Mouse (Mus musculus) left cerebral cortex, postnatal 10 days (tissue): ENCODE results near the gene Atf7. TPM values are rescaled to one million over a fixed set of nuclear protein-coding genes. Genes with fewer than 3 reads are reported as not detected.
A peak's percentile ranks its signal among the peaks of the same experiment; 100 is the strongest.

ENCODE experiments used
- DNase-seq, 2 experiments: peaks; one replicate each; pipeline ENCODE4 v3.0.0; 2021 to 2022; ENCODE audit warnings: low spot score in 2 of 2, mixed read lengths in 1 of 2; ENCODE audit errors: extremely low spot score in 1 of 2
- intact Hi-C: fragments of 180-260 bp; cut with DNase I; formaldehyde crosslinking; loops from one replicate; pipeline ENCODE4 v1.15.1; 2025
- total RNA-seq, 2 experiments: library from RNA; stranded (reverse); gene quantifications; 2 replicates each; pipeline ENCODE4 v1.2.3; 2021

The Atf7 gene
- total RNA-seq, 2 experiments from 2014 or later = 26.7 to 34.4 TPM

DNA sequence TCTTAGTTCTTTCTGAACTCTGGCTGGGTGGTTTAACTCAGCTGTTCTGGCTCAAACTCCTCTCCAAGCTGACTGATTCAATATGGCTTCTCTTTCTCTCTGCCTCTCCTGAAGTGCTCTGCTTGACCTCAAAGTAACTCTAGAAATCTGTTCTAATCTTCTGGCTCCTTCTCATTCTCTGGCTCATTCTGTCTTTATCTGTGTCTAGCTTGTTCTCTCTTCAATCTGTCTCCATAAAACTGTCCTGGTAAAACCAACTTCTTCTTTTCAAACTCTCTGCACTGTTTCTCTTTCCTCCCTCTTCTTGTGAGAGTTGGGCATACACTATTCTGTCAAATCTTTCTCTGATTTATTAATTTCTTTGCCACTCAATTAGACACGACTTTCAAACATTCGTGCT lies 57.4 kb downstream of the Atf7 start:
- no peak for DNase-seq
- intact Hi-C loops = no loop called here

DNA sequence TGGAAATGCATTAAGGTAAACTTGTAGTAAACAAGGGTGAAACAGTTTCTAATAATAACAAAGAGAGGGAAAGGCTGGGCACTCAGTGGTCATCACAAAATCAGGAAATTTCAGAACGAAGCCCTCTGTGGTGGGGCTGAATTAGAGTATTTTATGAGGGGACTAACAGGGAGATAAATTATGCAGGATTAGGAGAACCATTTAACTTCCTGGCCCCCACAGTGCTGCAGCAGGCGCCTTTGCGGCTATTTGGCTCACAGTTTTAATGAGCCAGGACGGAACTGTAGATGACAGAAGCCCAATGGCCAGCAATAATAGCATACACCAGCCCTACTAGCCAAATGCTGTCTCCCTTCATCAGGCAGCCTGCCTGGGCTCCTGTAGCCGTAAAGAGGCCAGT lies 61.6 kb downstream of the Atf7 start:
- no peak for DNase-seq
- intact Hi-C loops = no loop called here

DNA sequence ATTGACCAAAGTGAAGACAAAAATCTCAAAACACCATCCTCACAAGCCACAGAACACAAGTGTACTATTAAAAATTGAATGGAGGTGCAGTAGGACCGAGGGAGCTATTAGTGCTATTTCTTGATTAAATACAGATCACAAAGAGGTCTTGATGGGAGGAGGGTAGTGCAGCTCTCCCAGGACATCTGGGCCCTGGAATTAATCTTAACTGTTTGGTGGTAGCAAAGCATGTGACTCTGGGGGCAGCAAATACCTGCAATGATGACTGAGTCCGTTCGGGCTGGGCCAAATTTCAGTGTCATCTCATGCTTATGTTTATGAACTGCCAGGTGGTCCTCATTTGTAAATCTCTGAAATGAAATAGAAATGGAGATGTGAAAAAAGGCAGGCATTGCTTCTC lies 62.2 kb downstream of the Atf7 start:
- no peak for DNase-seq
- intact Hi-C loops = no loop called here

DNA sequence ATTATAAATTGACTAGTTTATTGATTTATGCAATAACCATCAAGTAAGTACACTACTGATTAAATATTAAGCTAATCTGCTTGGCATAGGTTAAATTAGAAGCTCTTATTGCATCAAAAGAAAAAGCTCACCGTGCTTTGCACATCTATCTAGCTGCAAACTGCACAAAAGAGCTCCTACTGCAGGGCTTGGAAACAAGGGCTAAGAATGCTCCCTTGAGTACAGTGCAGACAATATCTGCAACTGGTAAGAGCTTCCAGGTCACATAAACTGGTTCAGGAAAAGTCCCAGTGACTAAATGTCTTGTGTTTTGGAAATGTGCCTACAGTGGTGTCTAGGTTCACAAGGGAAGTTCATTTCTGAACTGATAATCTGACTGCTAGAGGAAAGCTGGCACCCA lies 62.8 kb downstream of the Atf7 start:
- intact Hi-C loops = no loop called here
- no peak for DNase-seq

DNA sequence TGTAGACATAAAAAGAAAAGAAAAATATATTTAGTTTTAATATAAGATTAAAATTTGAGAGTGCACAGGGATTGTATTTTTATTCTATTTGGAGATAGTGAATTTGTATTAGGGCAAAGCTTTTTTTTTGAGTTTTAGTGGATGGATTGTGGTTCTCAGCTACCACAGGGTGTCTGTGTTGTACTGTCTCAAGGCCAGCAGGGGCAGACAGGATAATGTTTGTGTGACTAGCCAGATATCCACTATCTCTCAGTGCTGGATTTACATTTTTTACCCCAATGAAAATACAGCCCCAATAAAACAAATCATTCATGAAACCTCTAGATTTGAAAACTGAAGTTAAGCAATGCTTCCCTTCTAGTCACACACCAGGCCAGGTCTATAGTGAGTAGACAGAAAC lies 67.7 kb downstream of the Atf7 start:
- intact Hi-C loops = no loop called here
- DNase-seq = no peak

DNA sequence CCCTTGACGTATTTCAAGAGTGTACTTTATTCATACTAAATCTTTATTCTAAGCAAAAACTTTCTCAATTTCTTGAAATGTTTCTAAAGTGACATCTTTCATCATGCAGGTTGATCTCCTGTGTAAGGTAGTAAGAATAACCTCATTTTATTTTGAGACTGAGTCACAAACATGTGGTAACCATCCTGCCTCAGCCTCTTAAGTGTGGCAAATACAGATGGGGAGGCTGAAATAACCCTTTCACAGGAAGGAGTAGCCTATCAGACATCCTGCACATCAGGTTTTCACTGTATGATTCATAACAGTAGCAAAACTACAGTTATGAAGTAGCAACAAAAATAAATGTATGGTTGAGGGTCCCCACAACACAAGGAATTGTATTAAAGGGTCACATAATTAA lies 69.7 kb downstream of the Atf7 start:
- intact Hi-C loops = no loop called here
- no peak for DNase-seq

DNA sequence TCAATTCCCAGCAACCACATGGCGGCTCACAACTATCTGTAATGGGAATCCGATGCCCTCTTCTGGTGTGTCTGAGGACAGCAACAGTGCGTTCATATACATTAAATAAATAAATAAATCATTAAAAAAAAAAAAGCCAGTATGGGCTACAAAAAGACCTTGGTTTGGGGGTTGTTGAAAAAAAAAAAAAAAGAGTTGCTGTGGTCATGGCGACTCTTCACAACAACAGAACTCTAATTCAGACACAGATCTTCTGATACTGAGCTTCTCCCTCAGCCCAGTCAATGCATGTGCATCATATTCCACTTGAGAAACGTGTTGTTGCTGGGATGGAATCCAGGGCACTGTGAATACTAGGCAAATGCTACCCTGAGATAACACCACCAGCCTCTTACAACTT lies 72.7 kb downstream of the Atf7 start:
- intact Hi-C loops = no loop called here
- no peak for DNase-seq

DNA sequence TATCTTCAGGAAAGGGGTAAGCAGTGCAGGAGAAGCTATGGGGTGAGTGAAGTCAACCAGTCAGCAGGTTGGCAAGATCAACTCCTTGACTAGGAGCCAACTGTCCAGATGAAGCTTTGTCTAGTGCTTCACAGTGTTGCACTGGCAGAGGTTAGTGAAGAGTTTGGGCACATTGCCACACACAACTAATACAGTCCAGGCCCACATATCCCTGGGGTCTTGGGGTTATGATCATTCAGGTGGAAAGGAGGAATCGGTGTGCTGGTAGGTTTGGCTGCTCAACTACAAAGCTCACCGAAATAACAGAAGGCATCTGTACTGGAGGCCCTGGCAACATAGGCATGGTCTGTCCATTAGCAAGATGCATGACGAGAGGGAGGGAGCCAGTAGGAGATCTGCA lies 77.8 kb downstream of the Atf7 start:
- DNase-seq = no peak
- intact Hi-C loops = loop anchor here (10.0 kb wide), 1 partner anchor 117 kb away; no protein-coding TSS in a partner anchor

DNA sequence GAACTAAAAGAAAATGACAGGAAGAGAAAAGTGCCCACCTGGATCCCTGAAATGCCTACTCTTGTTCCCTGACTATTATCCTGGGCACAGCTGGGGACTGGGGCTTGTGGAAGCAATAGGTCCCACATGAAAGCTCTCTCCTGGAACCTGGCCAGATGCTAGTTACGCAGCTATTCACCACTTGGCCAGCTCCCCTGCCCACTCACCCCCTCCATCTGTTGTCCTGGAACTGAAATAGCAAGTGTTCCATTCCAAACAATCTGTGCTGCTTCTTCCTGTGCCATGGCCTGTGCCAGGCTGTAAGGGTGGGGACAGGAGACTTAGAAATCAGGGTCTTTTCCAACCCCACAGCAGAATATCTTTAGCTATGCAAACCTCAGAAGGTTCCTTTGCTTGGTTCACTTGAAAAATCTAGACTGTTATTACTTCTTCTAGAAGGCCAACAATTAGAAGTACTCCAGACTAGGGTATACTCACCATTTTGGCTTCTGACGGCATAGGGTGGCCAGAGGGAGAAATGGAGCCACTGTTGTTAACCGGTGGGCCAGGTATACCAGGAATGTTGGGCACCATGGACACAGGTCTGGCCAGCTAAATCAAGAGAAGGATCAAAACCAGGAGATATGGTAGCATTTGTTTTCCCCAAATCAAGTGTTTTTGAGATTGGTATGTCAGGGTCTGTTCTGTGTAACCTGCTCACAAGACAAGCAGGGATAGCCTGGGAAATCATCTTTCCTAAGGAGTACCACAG lies 78.4 kb downstream of the Atf7 start:
- intact Hi-C loops = loop anchor here (10.0 kb wide), 1 partner anchor 118 kb away; no protein-coding TSS in a partner anchor
- DNase-seq = peak; percentile 77 to 85

DNA sequence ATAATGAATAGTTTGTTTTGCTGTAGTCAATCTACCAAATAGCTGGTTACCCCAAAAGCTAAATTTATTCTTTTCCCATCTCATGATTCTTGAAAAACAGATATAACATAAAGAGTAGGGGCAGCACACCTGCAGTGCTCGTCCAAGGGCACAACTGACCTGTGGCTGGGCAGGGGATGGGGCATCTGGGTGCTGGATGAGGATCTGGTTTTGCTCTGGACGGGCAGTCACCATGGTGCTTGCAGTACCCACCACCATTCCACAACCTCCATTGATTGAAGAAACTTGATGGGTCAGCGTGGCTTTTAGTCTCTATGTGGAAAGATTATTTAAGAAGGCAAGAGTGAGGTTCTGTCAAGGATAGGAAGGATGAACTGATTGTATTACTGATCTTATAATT lies 79.0 kb downstream of the Atf7 start:
- DNase-seq = no peak
- intact Hi-C loops = loop anchor here (10.0 kb wide), 1 partner anchor 119 kb away; no protein-coding TSS in a partner anchor

DNA sequence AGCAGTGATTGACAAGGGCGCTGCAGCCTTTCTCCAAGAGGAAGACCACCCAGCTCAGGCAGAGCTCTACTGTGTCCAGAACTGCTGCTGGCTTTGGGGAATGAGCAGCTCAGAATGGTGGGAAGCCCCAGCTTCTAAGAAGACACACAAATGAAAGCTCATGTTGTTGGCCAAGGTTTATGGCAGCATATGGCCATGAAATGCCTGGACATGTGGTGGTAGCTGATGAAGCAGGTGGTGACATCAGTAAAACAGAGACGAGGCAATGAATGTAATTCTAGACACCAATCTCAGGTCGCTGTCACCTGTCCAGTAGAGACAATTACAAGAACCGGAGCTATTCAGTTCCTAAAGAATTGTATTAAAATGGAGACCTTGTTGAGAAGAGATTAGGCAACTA lies 80.5 kb downstream of the Atf7 start:
- DNase-seq = no peak
- intact Hi-C loops = loop anchor here (10.0 kb wide), 1 partner anchor 120 kb away; no protein-coding TSS in a partner anchor

DNA sequence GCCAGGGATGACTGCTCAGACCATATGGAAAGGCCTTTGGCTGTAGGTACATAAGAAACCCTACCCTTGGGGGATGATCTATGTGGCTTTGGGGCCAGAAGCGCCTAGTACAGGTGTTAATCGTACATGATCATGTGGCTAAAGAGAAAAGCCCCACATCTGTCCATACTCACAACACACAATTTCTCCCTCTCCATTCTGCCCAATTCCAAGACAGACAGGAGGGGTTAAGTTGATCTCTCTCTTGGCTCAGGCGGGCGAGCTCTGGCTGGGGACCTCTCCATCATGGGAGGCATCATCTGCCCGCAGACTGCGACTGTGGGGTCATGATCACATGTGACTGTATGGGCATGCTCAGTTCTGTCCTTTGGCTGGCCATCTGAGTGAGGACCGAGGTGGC lies 91.3 kb downstream of the Atf7 start:
- no peak for DNase-seq
- intact Hi-C loops = no loop called here

DNA sequence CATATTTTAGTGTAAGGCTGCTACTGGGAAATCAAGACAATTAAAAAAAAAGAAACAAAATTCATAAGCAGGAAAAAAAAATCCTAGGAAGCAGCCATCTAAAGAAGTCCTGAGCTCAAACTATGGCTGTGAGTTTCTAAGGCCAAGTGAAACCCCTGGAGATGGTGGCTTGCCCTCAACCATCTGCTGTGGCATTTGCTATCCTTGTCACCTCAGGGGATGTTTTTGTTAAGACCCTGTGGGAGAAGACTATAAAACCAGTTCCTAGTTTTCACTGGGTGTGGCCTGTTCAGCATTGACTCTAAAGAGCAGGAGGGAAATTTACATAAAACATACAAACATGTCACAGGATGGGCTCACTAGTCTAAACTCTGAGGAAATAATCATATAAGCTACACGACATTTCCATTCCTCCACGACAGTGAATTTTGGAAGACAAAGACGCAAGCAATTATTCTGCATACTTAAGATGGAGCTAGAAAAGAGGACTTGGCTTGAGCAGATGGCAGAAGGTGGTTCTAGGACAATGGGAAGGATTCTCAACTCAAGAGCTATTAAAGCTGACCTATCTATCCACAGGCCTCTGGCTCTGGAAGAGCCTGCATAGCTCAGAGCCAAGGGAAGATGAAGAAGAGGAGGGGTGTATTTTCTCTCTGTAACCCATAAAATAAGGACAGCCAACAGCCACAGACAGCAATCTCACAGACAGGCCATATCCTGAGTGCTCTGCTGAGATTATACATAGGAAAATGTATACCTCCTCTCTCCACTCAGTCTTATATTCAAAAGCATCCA lies 93.0 kb downstream of the Atf7 start:
- intact Hi-C loops = no loop called here

DNA sequence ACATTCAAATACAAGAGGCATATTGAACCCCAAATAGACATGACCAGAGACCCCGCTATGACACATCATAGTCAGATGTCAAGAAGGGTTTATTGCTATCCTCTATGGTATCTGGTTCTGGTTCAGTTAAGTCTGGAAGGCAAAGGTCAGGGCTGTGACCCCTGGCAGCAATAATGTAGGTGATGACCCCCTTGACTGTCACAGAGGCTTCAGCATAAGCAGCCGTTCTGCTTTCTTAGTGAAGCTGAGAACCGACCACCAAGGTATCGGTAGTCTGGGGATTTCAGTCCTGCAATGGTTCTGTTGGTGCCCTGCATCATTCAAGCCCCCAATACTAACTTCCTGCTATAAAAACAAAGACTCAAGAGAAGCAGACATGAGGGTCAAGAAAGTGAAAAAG lies 93.7 kb downstream of the Atf7 start:
- no peak for DNase-seq
- intact Hi-C loops = no loop called here

More for the DNA sequence above, 93.0 kb downstream of the Atf7 start:
- DNase-seq = no peak

DNA sequence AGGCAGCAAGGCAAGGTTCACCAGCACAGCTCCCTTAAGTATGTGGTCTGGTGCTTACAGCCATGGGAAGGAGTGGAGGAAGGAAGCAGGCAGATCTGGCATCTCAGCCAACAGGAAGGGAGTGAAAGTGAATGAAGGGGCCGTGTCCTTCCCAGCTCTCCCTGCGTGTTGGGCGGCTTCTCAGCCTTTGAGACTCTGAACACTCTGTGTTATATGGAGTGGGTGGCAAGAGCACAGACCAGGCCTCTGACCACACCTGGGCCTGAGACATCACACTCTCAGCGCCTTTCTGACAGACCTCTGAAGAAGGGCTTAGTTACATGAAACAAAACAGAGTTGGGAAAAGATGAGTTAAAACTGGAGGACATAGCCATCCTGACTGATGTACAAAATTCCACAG lies 94.7 kb downstream of the Atf7 start:
- intact Hi-C loops = no loop called here
- no peak for DNase-seq

DNA sequence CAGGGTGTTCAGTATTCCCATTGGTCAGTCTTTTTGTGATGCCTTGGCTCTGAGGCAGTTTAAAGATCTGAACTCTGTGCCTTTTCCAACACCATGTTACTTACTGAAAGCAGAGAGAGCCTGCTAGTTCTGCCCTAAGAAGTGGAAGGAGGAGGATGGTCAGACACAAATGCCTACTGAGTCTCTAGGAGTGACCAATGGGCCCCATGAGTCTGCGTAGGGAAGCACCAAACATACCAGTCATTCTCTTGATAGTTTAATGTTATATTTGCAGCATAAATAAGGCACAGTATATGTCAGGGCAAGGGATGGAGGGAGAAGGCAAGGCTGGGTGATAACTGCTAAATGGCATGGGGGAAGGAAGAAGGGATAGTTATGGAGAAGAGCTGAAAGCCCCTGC lies 96.9 kb downstream of the Atf7 start:
- intact Hi-C loops = no loop called here
- DNase-seq = no peak

DNA sequence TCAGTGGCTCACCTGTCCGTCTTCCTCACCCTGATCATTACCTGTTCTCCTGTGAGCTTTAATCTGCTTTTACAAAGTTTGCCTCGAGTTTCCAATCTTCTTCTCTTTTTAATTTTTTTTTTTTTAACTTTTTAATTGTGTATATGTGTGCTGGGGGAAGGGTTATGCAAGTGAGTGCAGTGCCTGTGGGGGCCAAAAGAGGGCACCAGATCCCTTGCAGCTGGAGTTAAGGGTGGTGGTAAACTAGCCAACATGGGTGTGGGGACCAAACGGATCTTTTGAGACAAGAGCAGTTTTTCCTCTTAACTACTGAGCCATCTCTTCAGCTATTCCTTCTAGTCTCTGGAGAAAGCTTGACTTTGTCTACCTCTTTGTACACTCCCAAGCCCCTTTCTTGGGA lies 97.3 kb downstream of the Atf7 start:
- no peak for DNase-seq
- intact Hi-C loops = no loop called here

DNA sequence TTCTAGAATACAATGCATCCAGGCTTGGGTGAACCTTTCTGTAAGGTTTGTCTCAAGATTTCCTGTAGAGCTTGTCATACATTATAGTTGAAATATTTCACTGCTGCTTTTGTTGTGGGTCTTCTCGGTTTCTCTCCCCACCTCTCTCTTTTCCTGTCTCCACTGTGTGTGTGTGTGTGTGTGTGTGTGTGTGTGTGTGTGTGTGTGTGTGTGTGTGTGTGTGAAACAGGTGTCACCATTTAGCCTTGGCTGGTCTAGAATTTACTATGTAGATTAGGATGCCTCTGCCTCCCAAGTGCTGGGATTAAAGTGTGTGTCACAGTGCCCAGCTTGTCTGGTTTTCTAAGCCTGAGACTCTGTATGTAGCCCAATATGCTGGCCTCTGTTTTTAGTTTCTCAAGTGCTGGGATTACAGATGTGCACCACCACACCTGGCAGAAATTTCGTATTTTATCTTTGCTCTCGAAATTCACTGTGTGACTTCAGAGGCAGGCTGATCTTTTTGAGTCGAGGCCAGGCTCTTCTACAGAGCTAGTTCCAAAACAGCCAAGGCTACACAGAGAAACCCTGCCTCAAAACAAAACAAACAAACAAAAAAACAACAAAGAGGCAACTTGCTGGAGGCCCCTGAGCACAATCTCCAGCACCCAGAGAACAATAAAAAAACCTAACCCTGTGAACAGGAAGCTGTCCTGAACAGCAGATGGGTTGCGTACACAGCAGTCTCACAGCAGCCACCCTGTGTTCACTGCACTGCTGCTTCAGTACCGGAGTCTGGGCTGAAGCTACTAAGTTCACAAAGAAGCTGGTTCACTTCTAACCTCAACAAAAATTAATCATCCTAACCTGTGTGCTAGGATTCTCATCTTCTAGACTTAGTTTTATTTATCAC lies 98.9 kb downstream of the Atf7 start:
- no peak for DNase-seq
- intact Hi-C loops = no loop called here

DNA sequence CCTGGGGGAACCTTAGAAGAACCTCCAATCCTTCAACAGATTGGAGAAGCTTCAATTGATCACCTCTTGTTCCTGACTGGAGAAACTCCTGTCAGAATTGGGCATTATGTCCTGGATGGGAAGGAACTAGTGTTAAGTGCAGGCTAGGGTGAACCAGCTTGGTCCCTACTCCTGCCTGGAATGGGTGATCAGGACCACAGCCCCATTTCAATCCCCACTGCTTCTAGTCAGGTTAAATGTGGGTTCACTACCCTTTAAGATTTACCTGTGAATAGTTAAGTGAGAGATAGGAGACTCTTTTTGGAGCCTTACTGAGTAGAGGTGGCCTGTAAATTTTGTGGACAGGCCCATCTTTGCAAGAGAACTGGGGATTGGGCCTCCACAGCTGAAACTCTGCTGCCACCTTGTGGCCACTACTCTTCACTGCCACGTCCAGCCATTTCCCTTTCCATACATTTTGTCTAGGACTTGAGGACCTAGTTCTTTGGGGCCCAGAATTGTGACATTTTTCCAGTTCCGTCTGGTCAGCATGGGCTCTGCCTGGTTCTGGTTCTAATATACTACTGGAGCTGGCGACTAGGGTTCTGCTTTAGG lies 100.3 kb downstream of the Atf7 start, which contains the start of gene Npff:
Gene Npff (minus strand): TSS at position 51 of the 594 bp plus-strand sequence.
- DNase-seq = peak; percentile 70 to 80
- intact Hi-C loops = no loop called here
